Mouse (Mus musculus) heart, adult 2 months (tissue): ENCODE measurements around the gene Papolg.

Experiments used
- CTCF ChIP-seq: fragments of 200-600 bp; IDR thresholded peaks from 2 replicates; pipeline ENCODE4 v1.8.1; 2022; ENCODE audit warnings: antibody characterized with exemption, mild to moderate bottlenecking, moderate library complexity
- EP300 ChIP-seq: fragments of 200-500 bp; IDR thresholded peaks from 2 replicates; pipeline ENCODE4 v1.6.1; 2011; ENCODE audit warnings: low read depth, low read length, control low read depth; ENCODE audit not compliant: insufficient read depth
- POLR2A ChIP-seq: fragments of 200-500 bp; IDR thresholded peaks from 2 replicates; pipeline ENCODE4 v1.6.1; 2011; ENCODE audit warnings: mild to moderate bottlenecking, low read depth, low read length, control low read depth; ENCODE audit not compliant: insufficient read depth

GRCm38 (mm10) chr11:23855182-23855802 lies 39.8 kb downstream of the Papolg start:
- peak; percentile 84 for TF ChIP-seq CTCF
- TF ChIP-seq POLR2A: no peak
- TF ChIP-seq EP300: no peak
